28 mouse cellular contexts compared by ENCODE assay signal in genomic region chr5:105976746-105977145, GRCm38 (mm10).
A peak's percentile ranks its signal among the peaks of the same experiment; 100 is the strongest.
DNase-seq lines count a peak whose midpoint lies in the region; ATAC-seq and TF ChIP-seq lines count a peak whose summit lies in the region.
"Had no signal": no experiment of that assay in that cellular context is flagged by ENCODE, and none has a peak within 500 bp of the region (broad histone marks: within the 10 kb centered on the region; RNA-seq: fewer than 3 reads in every experiment).

No protein-coding gene starts in this region.

- TF ChIP-seq POLR2A in heart, adult 2 months (IDR thresholded peaks at IDR 0.05; ENCODE audit: insufficient read depth, low read depth, low read length): no peak

- H3K9ac ChIP-seq in heart, adult 2 months (ENCODE audit: low read depth, low read length): no peak overlapping the region
- H3K9ac ChIP-seq in heart, embryonic 16.5 days (ENCODE audit: low read length): no peak overlapping the region
- H3K9ac ChIP-seq in midbrain, embryonic 14.5 days (replicated peaks; ENCODE audit: low read length): no peak overlapping the region
- no peak overlapping the region for H3K9ac ChIP-seq in midbrain, embryonic 13.5 days (replicated peaks)
- H3K9ac ChIP-seq: hindbrain, embryonic 15.5 days; limb, embryonic 13.5 days; neural tube, embryonic 13.5 days had no signal

- H3K36me3 ChIP-seq in heart, adult 2 months (ENCODE audit: control insufficient read depth, insufficient read depth, low read length): no peaks in the 10 kb centered on the region
- H3K36me3 ChIP-seq in heart, embryonic 10.5 days: no peaks in the 10 kb centered on the region
- no peaks in the 10 kb centered on the region for H3K36me3 ChIP-seq in heart, embryonic 16.5 days (ENCODE audit: control insufficient read depth, insufficient read depth)
- no peaks in the 10 kb centered on the region for H3K36me3 ChIP-seq in midbrain, embryonic 14.5 days (ENCODE audit: control insufficient read depth, insufficient read depth, low read length)
- H3K36me3 ChIP-seq in midbrain, embryonic 13.5 days: no peaks in the 10 kb centered on the region
- H3K36me3 ChIP-seq: hindbrain, embryonic 10.5 days; hindbrain, embryonic 15.5 days; limb, embryonic 13.5 days; neural tube, embryonic 13.5 days had no signal

- 19% methylated on average over 5 of the region's 5 CpGs for WGBS in heart, adult 2 months
- WGBS in heart, embryonic 10.5 days: 63% methylated on average over 5 of the region's 5 CpGs
- 28% methylated on average over 5 of the region's 5 CpGs for WGBS in heart, embryonic 16.5 days
- 63% methylated on average over 5 of the region's 5 CpGs for WGBS in midbrain, embryonic 14.5 days
- 60% methylated on average over 5 of the region's 5 CpGs for WGBS in midbrain, embryonic 13.5 days

- no peak for TF ChIP-seq EP300 in heart, adult 2 months (IDR thresholded peaks at IDR 0.05; ENCODE audit: insufficient read depth, low read depth, low read length)

- no peak for TF ChIP-seq CTCF in heart, adult 2 months (IDR thresholded peaks at IDR 0.05)

- H3K27me3 ChIP-seq in heart, adult 2 months (ENCODE audit: control insufficient read depth, insufficient read depth, low read length): no peaks in the 10 kb centered on the region
- no peaks in the 10 kb centered on the region for H3K27me3 ChIP-seq in heart, embryonic 10.5 days (ENCODE audit: insufficient read depth, poor library complexity, severe bottlenecking)
- no peaks in the 10 kb centered on the region for H3K27me3 ChIP-seq in heart, embryonic 16.5 days (ENCODE audit: control insufficient read depth, insufficient read depth, low read length)
- no peaks in the 10 kb centered on the region for H3K27me3 ChIP-seq in midbrain, embryonic 14.5 days (ENCODE audit: control insufficient read depth, insufficient read depth, low read length)
- H3K27me3 ChIP-seq in midbrain, embryonic 13.5 days: no peaks in the 10 kb centered on the region
- H3K27me3 ChIP-seq: hindbrain, embryonic 15.5 days; limb, embryonic 13.5 days; neural tube, embryonic 13.5 days had no signal

- no peak for DNase-seq in heart, adult 2 months
- DNase-seq in heart, embryonic 10.5 days (ENCODE audit: low spot score): no peak
- no peak for DNase-seq in heart, postnatal 14 days
- DNase-seq in midbrain, embryonic 14.5 days: peak; percentile 17
- no peak for DNase-seq in thymus, postnatal 4 days
- DNase-seq: adrenal gland, adult 2 months; adrenal gland, postnatal 36 days; B cell, adult 2 months; cerebellum, adult 2 months; cerebellum, postnatal 14 days; gastrocnemius, adult 2 months; gastrocnemius, postnatal 36 days; kidney, adult 11 months; kidney, postnatal 36 days; lung, postnatal 10 days; thymus, adult 2 months; thymus, postnatal 36 days had no signal

- peak overlapping the region; percentile 13; the same call in 1 of the 2 replicates for H3K4me3 ChIP-seq in heart, adult 2 months
- H3K4me3 ChIP-seq in heart, embryonic 10.5 days: no peak overlapping the region
- H3K4me3 ChIP-seq in heart, embryonic 16.5 days (ENCODE audit: low read length): no peak overlapping the region
- H3K4me3 ChIP-seq in midbrain, embryonic 14.5 days (replicated peaks; ENCODE audit: low read depth, low read length): no peak overlapping the region
- no peak overlapping the region for H3K4me3 ChIP-seq in midbrain, embryonic 13.5 days (replicated peaks)
- H3K4me3 ChIP-seq: hindbrain, embryonic 15.5 days; layer of hippocampus, adult 2 months; left cerebral cortex, adult 2 months; limb, embryonic 13.5 days; neural tube, embryonic 13.5 days had no signal

- no peak overlapping the region for H3K27ac ChIP-seq in heart, adult 2 months
- H3K27ac ChIP-seq in heart, embryonic 10.5 days: no peak overlapping the region
- H3K27ac ChIP-seq in heart, embryonic 16.5 days (ENCODE audit: low read length): peak overlapping the region; percentile 81
- H3K27ac ChIP-seq in midbrain, embryonic 14.5 days (replicated peaks; ENCODE audit: low read depth, low read length): 0 out of 2 replicates have a peak overlapping the region, but pooled peaks have one; percentile 38
- H3K27ac ChIP-seq in midbrain, embryonic 13.5 days: no peak overlapping the region
- H3K27ac ChIP-seq: hindbrain, embryonic 10.5 days; hindbrain, embryonic 15.5 days; layer of hippocampus, adult 2 months; left cerebral cortex, adult 2 months; limb, embryonic 13.5 days; neural tube, embryonic 13.5 days had no signal

- no peaks in the 10 kb centered on the region for H3K9me3 ChIP-seq in heart, embryonic 10.5 days
- H3K9me3 ChIP-seq in heart, embryonic 16.5 days (replicated peaks; ENCODE audit: control insufficient read depth, low read length): no peaks in the 10 kb centered on the region
- no peaks in the 10 kb centered on the region for H3K9me3 ChIP-seq in midbrain, embryonic 14.5 days (ENCODE audit: control insufficient read depth, low read length)
- H3K9me3 ChIP-seq in midbrain, embryonic 13.5 days: no peaks in the 10 kb centered on the region
- H3K9me3 ChIP-seq: hindbrain, embryonic 10.5 days; hindbrain, embryonic 15.5 days; limb, embryonic 13.5 days; neural tube, embryonic 13.5 days had no signal

- intact Hi-C loops in heart, adult 2 months (cut with DNase I): no loop called here
- intact Hi-C loops in heart, postnatal 14 days (cut with DNase I): no loop called here

- H3K4me1 ChIP-seq in heart, adult 2 months (ENCODE audit: control insufficient read depth, insufficient read depth, low read length): peaks cover 1% of the 10 kb centered on the region; the same call in 1 of the 2 replicates
- peaks cover 8% of the 10 kb centered on the region for H3K4me1 ChIP-seq in heart, embryonic 10.5 days
- peaks cover 23% of the 10 kb centered on the region for H3K4me1 ChIP-seq in heart, embryonic 16.5 days (ENCODE audit: control insufficient read depth, insufficient read depth, low read length)
- H3K4me1 ChIP-seq in midbrain, embryonic 14.5 days (ENCODE audit: control insufficient read depth, insufficient read depth, low read length): peaks cover 25% of the 10 kb centered on the region
- peaks cover 34% of the 10 kb centered on the region for H3K4me1 ChIP-seq in midbrain, embryonic 13.5 days (replicated peaks)

- H3K4me2 ChIP-seq in heart, embryonic 16.5 days (ENCODE audit: low read depth, low read length): peak overlapping the region; percentile 51
- H3K4me2 ChIP-seq in midbrain, embryonic 14.5 days (ENCODE audit: low read length): no peak overlapping the region
- no peak overlapping the region for H3K4me2 ChIP-seq in midbrain, embryonic 13.5 days (replicated peaks)
- H3K4me2 ChIP-seq: liver, embryonic 11.5 days had no signal

- no peaks in the 10 kb centered on the region for H3K79me2 ChIP-seq in heart, adult 2 months (replicated peaks; ENCODE audit: control insufficient read depth, insufficient read depth, low read length)

- ATAC-seq in heart, embryonic 16.5 days (replicated peaks; ENCODE audit: extremely low read depth, insufficient read depth, low FRiP score): peak; percentile 49
- ATAC-seq in midbrain, embryonic 14.5 days (ENCODE audit: low FRiP score, low TSS enrichment): no peak
- ATAC-seq in midbrain, embryonic 13.5 days: no peak
- ATAC-seq: forebrain, embryonic 16.5 days; inflammation-experienced regulatory T-cells, adult 6 months had no signal

Comparison
In these comparisons a context has a peak if more than half of its experiments do, and no peak if none do; other contexts are left out.
1. H3K27ac ChIP-seq: peak in heart, embryonic 16.5 days (single experiment) and midbrain, embryonic 14.5 days (single experiment); none in heart, adult 2 months (single experiment), heart, embryonic 10.5 days (single experiment) and midbrain, embryonic 13.5 days (single experiment).